8 mouse cellular contexts compared by ENCODE assay signal in genomic region chr6:119479876-119480705, GRCm38 (mm10). TPM values are rescaled to one million over a fixed set of nuclear protein-coding genes. Genes with fewer than 3 reads are reported as not detected.
A peak's percentile ranks its signal among the peaks of the same experiment; 100 is the strongest.
DNase-seq lines count a peak whose midpoint lies in the region; ATAC-seq lines count a peak whose summit lies in the region.

No protein-coding gene starts in this region.

- peak overlapping the region; percentile 85 for H3K4me3 ChIP-seq in embryonic facial prominence, embryonic 11.5 days (ENCODE audit: low read depth, low read length)
- H3K4me3 ChIP-seq in heart, embryonic 10.5 days: peak overlapping the region; percentile 83
- H3K4me3 ChIP-seq in liver, embryonic 11.5 days (ENCODE audit: low read depth, low read length): peak overlapping the region; percentile 74
- peak overlapping the region; percentile 82 for H3K4me3 ChIP-seq in stomach, embryonic 15.5 days (replicated peaks)

- peak; percentile 87 for DNase-seq in A20 (ENCODE audit: low read depth, low spot score)
- DNase-seq in adrenal gland, adult 2 months: peak; percentile 79
- DNase-seq in embryonic facial prominence, embryonic 11.5 days (ENCODE audit: low spot score): peak; percentile 60
- DNase-seq in heart, embryonic 10.5 days (ENCODE audit: low spot score): peak; percentile 90
- peak; percentile 59 for DNase-seq in kidney, adult 9 months
- peak; percentile 77 for DNase-seq in liver, embryonic 11.5 days (ENCODE audit: low spot score)
- peak; percentile 82 for DNase-seq in naive thymus-derived CD4-positive, alpha-beta T cell, adult 2 months (ENCODE audit: low read depth)

- WGBS in embryonic facial prominence, embryonic 11.5 days: under 1% methylated on average over 69 of the region's 70 CpGs
- WGBS in heart, embryonic 10.5 days: under 1% methylated on average over 70 of the region's 70 CpGs
- WGBS in liver, embryonic 11.5 days: under 1% methylated on average over 70 of the region's 70 CpGs
- WGBS in stomach, embryonic 15.5 days: under 1% methylated on average over 70 of the region's 70 CpGs

- H3K4me2 ChIP-seq in embryonic facial prominence, embryonic 11.5 days (ENCODE audit: low read depth, low read length): peak overlapping the region; percentile 88
- peak overlapping the region; percentile 100 for H3K4me2 ChIP-seq in liver, embryonic 11.5 days
- peak overlapping the region; percentile 97 for H3K4me2 ChIP-seq in stomach, embryonic 15.5 days

- H3K9me3 ChIP-seq in embryonic facial prominence, embryonic 11.5 days (replicated peaks; ENCODE audit: control insufficient read depth, low read length): no peaks in the 10 kb centered on the region
- H3K9me3 ChIP-seq in heart, embryonic 10.5 days: no peaks in the 10 kb centered on the region
- H3K9me3 ChIP-seq in liver, embryonic 11.5 days (ENCODE audit: control insufficient read depth, low read length): no peaks in the 10 kb centered on the region
- no peaks in the 10 kb centered on the region for H3K9me3 ChIP-seq in stomach, embryonic 15.5 days

- peaks cover 4% of the 10 kb centered on the region for H3K4me1 ChIP-seq in embryonic facial prominence, embryonic 11.5 days (ENCODE audit: control insufficient read depth, insufficient read depth, low read length)
- H3K4me1 ChIP-seq in heart, embryonic 10.5 days: peaks cover 54% of the 10 kb centered on the region
- H3K4me1 ChIP-seq in liver, embryonic 11.5 days (replicated peaks; ENCODE audit: control insufficient read depth, insufficient read depth, low read length): peaks cover 44% of the 10 kb centered on the region
- peaks cover 30% of the 10 kb centered on the region for H3K4me1 ChIP-seq in stomach, embryonic 15.5 days

- peak; percentile 4; the same call in 1 of the 2 replicates for ATAC-seq in embryonic facial prominence, embryonic 11.5 days (replicated peaks; ENCODE audit: insufficient number of reproducible peaks, low FRiP score, low TSS enrichment, low read depth)
- peak; percentile 32 for ATAC-seq in liver, embryonic 11.5 days (replicated peaks; ENCODE audit: low FRiP score)
- peak; percentile 5 for ATAC-seq in stomach, embryonic 15.5 days (ENCODE audit: insufficient read depth, low FRiP score, low read depth)

- peak overlapping the region; percentile 98 for H3K27ac ChIP-seq in embryonic facial prominence, embryonic 11.5 days (replicated peaks; ENCODE audit: low read depth, low read length)
- H3K27ac ChIP-seq in heart, embryonic 10.5 days: peak overlapping the region; percentile 100
- H3K27ac ChIP-seq in liver, embryonic 11.5 days (ENCODE audit: low read depth, low read length): peak overlapping the region; percentile 89
- peak overlapping the region; percentile 98 for H3K27ac ChIP-seq in stomach, embryonic 15.5 days

- 0 out of 2 replicates have a peak, but pooled peaks cover 2% of the 10 kb centered on the region for H3K36me3 ChIP-seq in embryonic facial prominence, embryonic 11.5 days (replicated peaks; ENCODE audit: control insufficient read depth, insufficient read depth, low read depth, low read length)
- peaks cover 9% of the 10 kb centered on the region for H3K36me3 ChIP-seq in heart, embryonic 10.5 days
- H3K36me3 ChIP-seq in liver, embryonic 11.5 days (ENCODE audit: control insufficient read depth, insufficient read depth, low read length): peaks cover 8% of the 10 kb centered on the region; the same call in 1 of the 2 replicates
- H3K36me3 ChIP-seq in stomach, embryonic 15.5 days: no peaks in the 10 kb centered on the region

- no peaks in the 10 kb centered on the region for H3K27me3 ChIP-seq in embryonic facial prominence, embryonic 11.5 days (ENCODE audit: control insufficient read depth, insufficient read depth, low read length)
- H3K27me3 ChIP-seq in heart, embryonic 10.5 days (ENCODE audit: insufficient read depth, poor library complexity, severe bottlenecking): no peaks in the 10 kb centered on the region
- no peaks in the 10 kb centered on the region for H3K27me3 ChIP-seq in liver, embryonic 11.5 days (replicated peaks; ENCODE audit: control insufficient read depth, insufficient read depth, low read length)
- H3K27me3 ChIP-seq in stomach, embryonic 15.5 days (replicated peaks): no peaks in the 10 kb centered on the region

- peak overlapping the region; percentile 94 for H3K9ac ChIP-seq in embryonic facial prominence, embryonic 11.5 days (replicated peaks; ENCODE audit: low read length)
- H3K9ac ChIP-seq in liver, embryonic 11.5 days (ENCODE audit: low read depth, low read length): peak overlapping the region; percentile 77
- H3K9ac ChIP-seq in stomach, embryonic 15.5 days: peak overlapping the region; percentile 69

RNA-seq across cellular contexts. Expression of gene Fbxl14, which starts 0.6 kb away (rescaled TPM):
- total RNA-seq in adrenal gland, adult 2 months (2021): 10 to 100 TPM; 31.9 to 36.9 TPM
- polyA plus RNA-seq in adrenal gland, adult 2 months (2012; rRNA removed): 104 and 107 TPM in 2 replicates
- polyA plus RNA-seq in embryonic facial prominence, embryonic 11.5 days (2014; fragmentation: Nextera tagmentation; extraction: Ambion mirVana): 6.0 and 7.0 TPM in 2 replicates
- polyA plus RNA-seq in heart, embryonic 10.5 days (2016; fragmentation: Nextera tagmentation; extraction: Ambion mirVana): 2.4 and 3.9 TPM in 2 replicates
- polyA plus RNA-seq in liver, embryonic 11.5 days (2014; fragmentation: Nextera tagmentation; extraction: Ambion mirVana): 6.7 and 6.9 TPM in 2 replicates
- 4.3 and 4.8 TPM in 2 replicates for polyA plus RNA-seq in stomach, embryonic 15.5 days (2015; fragmentation: Nextera tagmentation; extraction: Ambion mirVana)

Comparison
In these comparisons a context has a peak if more than half of its experiments do, and no peak if none do; other contexts are left out.
1. Peak in every context shown above with its lines: DNase-seq, ATAC-seq, H3K4me3 ChIP-seq and H3K27ac ChIP-seq.
2. RNA of gene Fbxl14, which starts 0.6 kb away (polyA plus RNA-seq): 104 to 107 TPM in adrenal gland, adult 2 months; 6.0 to 7.0 TPM in embryonic facial prominence, embryonic 11.5 days, 6.7 to 6.9 TPM in liver, embryonic 11.5 days, 4.3 to 4.8 TPM in stomach, embryonic 15.5 days and 2.4 to 3.9 TPM in heart, embryonic 10.5 days; every median in the first group is over 10 times any median in the second.